Mouse (Mus musculus): ENCODE data around the gene Pate2. TPM values are rescaled to one million over a fixed set of nuclear protein-coding genes. Genes with fewer than 3 reads are reported as not detected.

Gene Pate2
- total RNA-seq, 2 experiments from 2014 or later = 0.31 to 0.39 TPM

DNA sequence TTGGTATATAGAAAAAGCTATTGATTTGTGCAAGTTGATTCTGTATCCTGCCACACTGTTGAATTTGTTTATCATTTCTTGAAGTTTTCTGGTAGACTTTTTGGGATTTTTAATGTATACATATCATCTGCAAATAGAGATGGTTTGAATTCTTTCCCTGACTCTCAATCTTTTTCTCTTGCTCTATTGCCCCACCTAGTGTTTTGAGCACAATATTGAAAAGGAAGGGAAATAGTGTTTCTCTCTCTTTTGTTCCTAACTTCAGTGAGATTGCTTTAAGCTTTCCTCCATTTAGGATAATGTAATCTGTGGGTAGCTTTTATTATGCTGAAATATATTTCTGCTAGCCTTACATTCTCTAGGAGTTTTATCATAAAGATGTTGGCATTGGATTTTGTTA is 137.2 kb downstream of the Pate2 start:
- no peak for DNase-seq (ENCODE audit: low spot score in 2 of 2)

Other genes starting within 250 kb of the Pate2 start
- 10 to 100 TPM; 30.8 to 32.0 TPM for gene Cdon, start 149.2 kb upstream of the Pate2 start, total RNA-seq (2021)
- not detected for gene Gm1113, start 52.0 kb upstream of the Pate2 start, total RNA-seq (2021)
- gene Ddx25, start 11.8 kb upstream of the Pate2 start, total RNA-seq (2021) = 1 to 10 TPM; 1.3 TPM
- gene Pus3, start 11.7 kb upstream of the Pate2 start, total RNA-seq (2021) = 10 to 100 TPM; 14.8 to 16.7 TPM
- gene Hyls1, start 114 bp downstream of the Pate2 start, total RNA-seq (2021) = 1 to 10 TPM; 5.9 to 6.5 TPM
- not detected for gene Pate4, start 41.7 kb downstream of the Pate2 start, total RNA-seq (2021)
- gene Pate3, start 77.9 kb downstream of the Pate2 start, total RNA-seq (2021) = not detected
- gene Pate1, start 117.1 kb downstream of the Pate2 start, total RNA-seq (2021) = not detected
- not detected for gene Gm17677, start 170.8 kb downstream of the Pate2 start, total RNA-seq (2021)
- gene Gm17727, start 207.8 kb downstream of the Pate2 start, total RNA-seq (2021) = not detected
- not detected for gene Gm27235, start 219.8 kb downstream of the Pate2 start, total RNA-seq (2021)
- not detected for gene D730048I06Rik, start 219.8 kb downstream of the Pate2 start, total RNA-seq (2021)